Mouse (Mus musculus) embryonic facial prominence, embryonic 14.5 days (tissue): ENCODE data around the gene Ncapg2. TPM values are rescaled to one million over a fixed set of nuclear protein-coding genes. Genes with fewer than 3 reads are reported as not detected.
A peak's percentile ranks its signal among the peaks of the same experiment; 100 is the strongest.

Source experiments
- ATAC-seq: fragments of 200-750 bp; cut with Nextera tagmentation; 2 replicates; pipeline ENCODE4 v1.8.0; 2017; ENCODE audit warnings: low read depth, moderate number of reproducible peaks, moderate TSS enrichment
- DNase-seq: peaks from one replicate; pipeline ENCODE4 v3.0.0-alpha.2; 2015; ENCODE audit warnings: low spot score
- H3K27ac ChIP-seq: fragments of 300-500 bp; sonication (generic); replicated peaks from 2 replicates; pipeline ENCODE4 v1.5.1; 2014; ENCODE audit warnings: low read depth, mild to moderate bottlenecking, low read length, moderate library complexity
- H3K27me3 ChIP-seq: fragments of 300-500 bp; sonication (generic); replicated peaks from 2 replicates; pipeline ENCODE4 v1.6.1; 2014; ENCODE audit warnings: low read length; ENCODE audit not compliant: control insufficient read depth, insufficient read depth
- H3K36me3 ChIP-seq: fragments of 300-500 bp; sonication (generic); 2 replicates; pipeline ENCODE4 v1.6.1; 2014; ENCODE audit warnings: low read length, mixed read lengths; ENCODE audit not compliant: control insufficient read depth, insufficient read depth
- H3K4me1 ChIP-seq: fragments of 300-500 bp; sonication (generic); 2 replicates; pipeline ENCODE4 v1.6.1; 2014; ENCODE audit warnings: antibody characterized with exemption, low read length; ENCODE audit not compliant: control insufficient read depth, insufficient read depth
- H3K4me2 ChIP-seq: fragments of 300-500 bp; sonication (generic); 2 replicates; pipeline ENCODE4 v1.6.1; 2014; ENCODE audit warnings: low read depth, mild to moderate bottlenecking, low read length, moderate library complexity, mixed read lengths
- H3K4me3 ChIP-seq: fragments of 300-500 bp; sonication (generic); 2 replicates; pipeline ENCODE4 v1.5.1; 2014; ENCODE audit warnings: low read depth, mild to moderate bottlenecking, low read length
- H3K9ac ChIP-seq: fragments of 300-500 bp; sonication (generic); 2 replicates; pipeline ENCODE4 v1.6.1; 2014; ENCODE audit warnings: low read depth, mild to moderate bottlenecking, low read length, moderate library complexity, mixed read lengths
- H3K9me3 ChIP-seq: fragments of 300-500 bp; sonication (generic); 2 replicates; pipeline ENCODE4 v1.6.1; 2016; ENCODE audit warnings: low read length; ENCODE audit not compliant: control insufficient read depth
- WGBS: fragments of 180-500 bp; shearing (Covaris S2); extraction: QIAGEN DNeasy Blood & Tissue Kit; methylation state at CpG from one replicate; pipeline ENCODE4 v1.1.7; 2014; 5-methylcytosine and 5-hydroxymethylcytosine counted together
- polyA plus RNA-seq: library from polyadenylated mRNA; unstranded; fragments of >200 nt; fragmentation: Nextera tagmentation; extraction: Ambion mirVana; gene quantifications from 2 replicates; pipeline ENCODE4 v1.2.1, GENCODE M21; 2014

Ncapg2 gene
- polyA plus RNA-seq, 1 experiment from 2014 or later, result 40.5 TPM

- ATAC-seq (0 out of 2 replicates have a peak, but pooled peaks have one; percentile 55), DNase-seq (no peak)
- Histone ChIP-seq H3K4me3 (no peak overlapping the region), H3K27ac (no peak overlapping the region), H3K9me3 (no peaks in the 10 kb centered on the region), H3K4me1 (no peaks in the 10 kb centered on the region), H3K36me3 (peaks cover 51% of the 10 kb centered on the region), H3K9ac (no peak overlapping the region), H3K4me2 (no peak overlapping the region), H3K27me3 (no peaks in the 10 kb centered on the region)
- WGBS, result 79% methylated on average over 2 of the region's 2 CpGs
Measured at GRCm38 (mm10) chr12:116421656-116422055, 16.5 kb downstream of the Ncapg2 start.

- H3K4me2 ChIP-seq, result no peak overlapping the region
- no peak overlapping the region for H3K9ac ChIP-seq
- no peaks in the 10 kb centered on the region for H3K27me3 ChIP-seq
- H3K27ac ChIP-seq, result no peak overlapping the region
- ATAC-seq (no peak), DNase-seq (no peak)
- no peaks in the 10 kb centered on the region for H3K4me1 ChIP-seq
- no peak overlapping the region for H3K4me3 ChIP-seq
- H3K9me3 ChIP-seq, result no peaks in the 10 kb centered on the region
- 87% methylated on average over 2 of the region's 2 CpGs for WGBS
- peaks cover 69% of the 10 kb centered on the region for H3K36me3 ChIP-seq
Measured at GRCm38 (mm10) chr12:116425392-116425791, 20.2 kb downstream of the Ncapg2 start.

GRCm38 (mm10) chr12:116433742-116434141, 28.5 kb downstream of the Ncapg2 start:
- Histone ChIP-seq H3K9me3 (no peaks in the 10 kb centered on the region), H3K27ac (no peak overlapping the region), H3K27me3 (no peaks in the 10 kb centered on the region), H3K36me3 (peaks cover 64% of the 10 kb centered on the region), H3K4me2 (no peak overlapping the region), H3K9ac (no peak overlapping the region), H3K4me1 (no peaks in the 10 kb centered on the region), H3K4me3 (no peak overlapping the region)
- DNase-seq (no peak), ATAC-seq (no peak)
- WGBS, result 96% methylated on average over 2 of the region's 2 CpGs

GRCm38 (mm10) chr12:116435232-116435631, 30.0 kb downstream of the Ncapg2 start:
- no peak overlapping the region for H3K9ac ChIP-seq
- 87% methylated on average over 2 of the region's 2 CpGs for WGBS
- ATAC-seq (no peak), DNase-seq (no peak)
- no peak overlapping the region for H3K27ac ChIP-seq
- H3K9me3 ChIP-seq, result no peaks in the 10 kb centered on the region
- no peaks in the 10 kb centered on the region for H3K27me3 ChIP-seq
- no peaks in the 10 kb centered on the region for H3K4me1 ChIP-seq
- H3K4me2 ChIP-seq, result no peak overlapping the region
- peaks cover 66% of the 10 kb centered on the region for H3K36me3 ChIP-seq
- H3K4me3 ChIP-seq, result no peak overlapping the region

- Histone ChIP-seq H3K9me3 (no peaks in the 10 kb centered on the region), H3K27me3 (no peaks in the 10 kb centered on the region), H3K9ac (no peak overlapping the region), H3K4me3 (no peak overlapping the region), H3K36me3 (peaks cover 64% of the 10 kb centered on the region), H3K4me1 (no peaks in the 10 kb centered on the region), H3K4me2 (no peak overlapping the region), H3K27ac (no peak overlapping the region)
- ATAC-seq, result no peak
- 92% methylated on average over 3 of the region's 3 CpGs for WGBS
- DNase-seq, result no peak
Measured at GRCm38 (mm10) chr12:116436125-116436524, 30.9 kb downstream of the Ncapg2 start.

GRCm38 (mm10) chr12:116438591-116438990, 33.4 kb downstream of the Ncapg2 start:
- DNase-seq (no peak), ATAC-seq (no peak)
- no peaks in the 10 kb centered on the region for H3K27me3 ChIP-seq
- no peak overlapping the region for H3K9ac ChIP-seq
- 77% methylated on average over 5 of the region's 5 CpGs for WGBS
- no peak overlapping the region for H3K4me3 ChIP-seq
- no peaks in the 10 kb centered on the region for H3K4me1 ChIP-seq
- no peak overlapping the region for H3K4me2 ChIP-seq
- no peaks in the 10 kb centered on the region for H3K9me3 ChIP-seq
- H3K36me3 ChIP-seq, result peaks cover 70% of the 10 kb centered on the region
- H3K27ac ChIP-seq, result no peak overlapping the region

GRCm38 (mm10) chr12:116442184-116442583, 37.0 kb downstream of the Ncapg2 start:
- no peaks in the 10 kb centered on the region for H3K27me3 ChIP-seq
- H3K4me2 ChIP-seq, result no peak overlapping the region
- H3K4me3 ChIP-seq, result no peak overlapping the region
- H3K36me3 ChIP-seq, result peaks cover 71% of the 10 kb centered on the region
- H3K9me3 ChIP-seq, result no peaks in the 10 kb centered on the region
- H3K4me1 ChIP-seq, result no peaks in the 10 kb centered on the region
- DNase-seq (no peak), ATAC-seq (no peak)
- no peak overlapping the region for H3K9ac ChIP-seq
- 92% methylated on average over 3 of the region's 3 CpGs for WGBS
- H3K27ac ChIP-seq, result no peak overlapping the region

- peaks cover 45% of the 10 kb centered on the region for H3K36me3 ChIP-seq
- DNase-seq, result no peak
- 82% methylated on average over 2 of the region's 2 CpGs for WGBS
Measured at GRCm38 (mm10) chr12:116449536-116449935, 44.3 kb downstream of the Ncapg2 start.

GRCm38 (mm10) chr12:116460379-116461065, 55.3 kb downstream of the Ncapg2 start:
- ATAC-seq, result no peak
- Histone ChIP-seq H3K4me1 (no peaks in the 10 kb centered on the region), H3K27me3 (no peaks in the 10 kb centered on the region), H3K27ac (no peak overlapping the region), H3K4me3 (no peak overlapping the region), H3K9me3 (no peaks in the 10 kb centered on the region), H3K36me3 (peaks cover 32% of the 10 kb centered on the region), H3K9ac (no peak overlapping the region), H3K4me2 (no peak overlapping the region)
- WGBS, result 91% methylated on average over 6 of the region's 6 CpGs
- no peak for DNase-seq

More at GRCm38 (mm10) chr12:116449536-116449935, 44.3 kb downstream of the Ncapg2 start:
- H3K27me3 ChIP-seq, result no peaks in the 10 kb centered on the region
- H3K27ac ChIP-seq, result no peak overlapping the region
- no peak for ATAC-seq
- H3K9me3 ChIP-seq, result no peaks in the 10 kb centered on the region
- H3K4me3 ChIP-seq, result no peak overlapping the region
- no peaks in the 10 kb centered on the region for H3K4me1 ChIP-seq
- no peak overlapping the region for H3K9ac ChIP-seq
- H3K4me2 ChIP-seq, result no peak overlapping the region
